Mouse (Mus musculus) liver, embryonic 13.5 days (tissue): ENCODE measurements around the gene Aunip. TPM values are rescaled to one million over a fixed set of nuclear protein-coding genes. Genes with fewer than 3 reads are reported as not detected.

Experiments
- ATAC-seq: fragments of 200-750 bp; cut with Nextera tagmentation; 2 replicates; pipeline ENCODE4 v1.8.0; 2017; ENCODE audit warnings: low read depth, mild to moderate bottlenecking, moderate number of reproducible peaks, moderate library complexity
- DNase-seq: peaks from one replicate; pipeline ENCODE4 v3.0.0; 2022
- H3K27ac ChIP-seq: fragments of 300-500 bp; sonication (generic); 2 replicates; pipeline ENCODE4 v1.5.1; 2015; ENCODE audit warnings: moderate library complexity, mild to moderate bottlenecking, inconsistent platforms
- H3K27me3 ChIP-seq: fragments of 300-500 bp; sonication (generic); 2 replicates; pipeline ENCODE4 v1.6.1; 2015; ENCODE audit warnings: mild to moderate bottlenecking, inconsistent platforms
- H3K36me3 ChIP-seq: fragments of 300-500 bp; sonication (generic); 2 replicates; pipeline ENCODE4 v1.6.1; 2015; ENCODE audit warnings: mild to moderate bottlenecking, inconsistent platforms
- H3K4me1 ChIP-seq: fragments of 300-500 bp; sonication (generic); replicated peaks from 2 replicates; pipeline ENCODE4 v1.6.1; 2015; ENCODE audit warnings: inconsistent platforms
- H3K4me2 ChIP-seq: fragments of 300-500 bp; sonication (generic); 2 replicates; pipeline ENCODE4 v1.6.1; 2015; ENCODE audit warnings: inconsistent platforms, mild to moderate bottlenecking, moderate library complexity
- H3K4me3 ChIP-seq: fragments of 300-500 bp; sonication (generic); replicated peaks from 2 replicates; pipeline ENCODE4 v1.5.1; 2015; ENCODE audit warnings: mild to moderate bottlenecking, inconsistent platforms
- H3K9ac ChIP-seq: fragments of 300-500 bp; sonication (generic); 2 replicates; pipeline ENCODE4 v1.6.1; 2015; ENCODE audit warnings: mild to moderate bottlenecking, inconsistent platforms
- H3K9me3 ChIP-seq: fragments of 300-500 bp; sonication (generic); replicated peaks from 2 replicates; pipeline ENCODE4 v1.6.1; 2016; ENCODE audit warnings: inconsistent platforms
- WGBS: fragments of 180-500 bp; shearing (Covaris S2); methylation state at CpG from one replicate; pipeline ENCODE4 v1.1.7; 2015; ENCODE audit not compliant: insufficient replicate concordance; 5-methylcytosine and 5-hydroxymethylcytosine counted together
- polyA plus RNA-seq: library from polyadenylated mRNA; unstranded; fragments of >200 nt; fragmentation: Nextera tagmentation; extraction: Ambion mirVana; gene quantifications from 2 replicates; pipeline ENCODE4 v1.2.1, GENCODE M21; 2015

Gene Aunip
- polyA plus RNA-seq, 1 experiment from 2014 or later = 25.4 TPM

- Histone ChIP-seq H3K27me3 (no peaks in the 10 kb centered on the region), H3K9me3 (no peaks in the 10 kb centered on the region), H3K27ac (no peak overlapping the region), H3K4me1 (peaks cover 24% of the 10 kb centered on the region), H3K4me3 (no peak overlapping the region), H3K9ac (no peak overlapping the region), H3K4me2 (no peak overlapping the region), H3K36me3 (peaks cover 64% of the 10 kb centered on the region)
- ATAC-seq (no peak), DNase-seq (no peak)
- 85% methylated on average over 4 of the region's 4 CpGs for WGBS
Observed at GRCm38 (mm10) chr4:134473764-134474163, 37.0 kb upstream of the Aunip start.

DNA sequence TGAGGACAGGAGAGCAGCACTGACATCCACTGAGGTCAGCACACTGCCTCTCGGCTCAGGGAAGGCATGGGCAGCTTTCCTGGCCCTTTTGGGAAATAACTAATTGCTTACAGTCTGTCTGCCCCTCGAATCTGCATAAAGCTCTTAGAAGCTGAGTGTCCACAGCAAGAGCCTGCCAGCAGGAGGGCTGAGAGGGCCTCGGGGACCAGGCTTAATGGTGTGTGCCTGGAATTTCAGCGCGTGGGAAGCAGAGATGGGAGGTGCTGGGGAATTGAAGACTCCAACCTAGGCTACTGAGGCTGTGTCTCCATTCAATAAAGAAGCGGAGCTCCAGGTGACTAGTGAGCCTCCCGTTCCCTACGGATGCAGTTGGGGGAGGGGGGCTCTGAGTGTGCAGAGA lies 36.6 kb upstream of the Aunip start:
- Histone ChIP-seq H3K9ac (no peak overlapping the region), H3K9me3 (no peaks in the 10 kb centered on the region), H3K27ac (no peak overlapping the region), H3K4me3 (no peak overlapping the region), H3K4me1 (peaks cover 23% of the 10 kb centered on the region), H3K36me3 (peaks cover 64% of the 10 kb centered on the region), H3K4me2 (no peak overlapping the region), H3K27me3 (no peaks in the 10 kb centered on the region)
- ATAC-seq (no peak), DNase-seq (no peak)
- 80% methylated on average over 8 of the region's 8 CpGs for WGBS

DNA sequence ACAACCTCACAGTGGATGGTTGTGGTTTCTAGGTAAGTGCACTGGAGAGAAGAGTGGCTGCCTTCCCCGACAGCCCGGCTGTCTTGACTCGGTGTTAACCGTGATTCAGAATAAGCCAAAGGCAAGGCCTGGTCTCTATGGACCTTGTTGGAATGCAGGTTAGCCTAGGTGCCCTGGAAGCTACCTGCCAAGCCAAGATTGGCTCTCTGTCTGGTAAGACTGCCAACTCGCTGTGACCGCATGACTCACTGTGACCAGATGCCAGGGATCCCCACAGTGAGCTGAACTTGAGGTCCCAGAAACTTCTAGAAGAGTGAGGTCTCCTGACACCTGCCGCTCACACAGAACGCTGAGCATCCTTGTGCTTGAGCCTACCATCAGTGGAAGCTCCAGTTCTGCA lies 33.9 kb upstream of the Aunip start:
- no peaks in the 10 kb centered on the region for H3K9me3 ChIP-seq
- peaks cover 5% of the 10 kb centered on the region; the same call in 1 of the 2 replicates for H3K27me3 ChIP-seq
- H3K36me3 ChIP-seq = peaks cover 45% of the 10 kb centered on the region
- no peak overlapping the region for H3K4me2 ChIP-seq
- H3K4me3 ChIP-seq = no peak overlapping the region
- WGBS = 89% methylated on average over 8 of the region's 8 CpGs
- no peak overlapping the region for H3K27ac ChIP-seq
- DNase-seq (no peak), ATAC-seq (no peak)
- peaks cover 9% of the 10 kb centered on the region; the same call in 1 of the 2 replicates for H3K4me1 ChIP-seq
- H3K9ac ChIP-seq = no peak overlapping the region

DNA sequence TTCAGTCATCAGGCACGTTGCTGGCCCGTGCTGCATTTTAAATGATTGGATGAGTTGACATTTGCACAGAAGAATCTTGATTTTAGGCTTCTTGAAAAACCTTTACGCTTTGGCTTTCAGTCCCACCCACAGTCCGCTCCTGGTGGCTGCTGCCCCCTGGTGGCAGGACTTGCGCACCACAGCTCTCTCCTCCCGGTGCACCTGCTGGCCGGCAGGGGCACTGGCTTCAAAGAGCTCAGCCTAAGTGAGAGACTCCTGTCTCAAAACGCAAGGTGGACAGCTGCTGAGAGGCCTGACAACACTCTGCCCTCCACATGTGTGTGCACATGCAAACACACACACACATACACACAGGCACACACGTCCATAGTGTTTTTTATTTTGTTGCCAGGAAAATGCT lies 32.8 kb upstream of the Aunip start:
- Histone ChIP-seq H3K4me1 (peaks cover 7% of the 10 kb centered on the region; the same call in 1 of the 2 replicates), H3K36me3 (peaks cover 33% of the 10 kb centered on the region), H3K9ac (no peak overlapping the region), H3K4me3 (no peak overlapping the region), H3K4me2 (0 out of 2 replicates have a peak overlapping the region, but pooled peaks have one; percentile 12), H3K27ac (no peak overlapping the region), H3K9me3 (no peaks in the 10 kb centered on the region), H3K27me3 (peaks cover 11% of the 10 kb centered on the region)
- WGBS = 5% methylated on average over 9 of the region's 9 CpGs
- peak; percentile 81 for DNase-seq
- ATAC-seq = peak; percentile 54

DNA sequence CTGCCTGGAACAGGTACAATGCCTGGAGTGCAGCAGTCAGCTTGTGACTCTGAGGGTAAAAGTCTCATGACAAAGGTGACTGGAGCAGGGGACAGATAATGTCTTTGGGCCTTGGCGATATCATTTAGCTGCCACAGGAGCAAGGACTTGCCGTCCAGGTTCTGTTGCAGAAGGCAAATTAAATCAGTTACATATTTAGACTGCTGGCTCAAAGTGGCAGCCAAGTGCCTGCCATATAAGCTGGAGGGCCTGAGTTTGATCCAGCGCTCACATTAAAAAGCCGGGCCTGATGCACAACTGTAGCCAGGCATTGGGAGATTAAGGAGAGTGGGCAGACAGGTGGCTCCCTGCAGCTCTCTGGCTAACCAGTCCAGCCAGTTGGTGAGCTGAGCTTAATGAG lies 31.0 kb upstream of the Aunip start:
- Histone ChIP-seq H3K27me3 (peaks cover 21% of the 10 kb centered on the region), H3K9me3 (no peaks in the 10 kb centered on the region), H3K36me3 (peaks cover 19% of the 10 kb centered on the region), H3K27ac (no peak overlapping the region), H3K4me2 (no peak overlapping the region), H3K4me1 (peaks cover 7% of the 10 kb centered on the region; the same call in 1 of the 2 replicates), H3K9ac (no peak overlapping the region), H3K4me3 (no peak overlapping the region)
- DNase-seq (no peak), ATAC-seq (no peak)
- WGBS = 72% methylated on average over 4 of the region's 4 CpGs

DNA sequence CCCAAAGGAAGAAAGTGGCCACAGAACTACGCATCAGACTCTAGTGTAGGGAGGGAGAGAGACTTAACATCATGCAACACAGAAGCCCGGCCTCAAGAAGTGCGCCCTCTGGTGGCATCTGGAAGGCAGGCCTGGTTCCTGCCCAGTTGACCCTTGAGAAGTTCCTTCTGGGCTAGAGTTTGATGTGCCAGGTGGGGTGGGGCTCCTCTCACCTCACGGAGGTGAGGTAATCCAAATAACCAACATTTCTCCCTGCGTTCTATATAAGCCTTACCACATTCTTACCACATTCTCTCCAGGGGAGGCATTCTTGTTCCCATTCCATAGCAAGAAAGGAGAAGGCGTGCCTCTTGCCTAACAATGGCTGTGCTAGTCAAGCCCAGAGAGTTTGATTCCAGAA lies 29.9 kb upstream of the Aunip start:
- ATAC-seq = no peak; the same call in 1 of the 2 replicates
- Histone ChIP-seq H3K4me2 (no peak overlapping the region), H3K36me3 (peaks cover 9% of the 10 kb centered on the region), H3K27ac (no peak overlapping the region), H3K4me3 (no peak overlapping the region), H3K27me3 (peaks cover 21% of the 10 kb centered on the region), H3K9ac (no peak overlapping the region), H3K9me3 (no peaks in the 10 kb centered on the region), H3K4me1 (peaks cover 9% of the 10 kb centered on the region; the same call in 1 of the 2 replicates)
- DNase-seq = peak; percentile 49
- 15% methylated on average over 6 of the region's 6 CpGs for WGBS

- ATAC-seq = no peak
- Histone ChIP-seq H3K4me2 (no peak overlapping the region), H3K4me1 (peaks cover 9% of the 10 kb centered on the region; the same call in 1 of the 2 replicates), H3K27me3 (peaks cover 21% of the 10 kb centered on the region), H3K27ac (no peak overlapping the region; the same call in 1 of the 2 replicates), H3K9ac (no peak overlapping the region), H3K36me3 (peaks cover 5% of the 10 kb centered on the region), H3K4me3 (no peak overlapping the region), H3K9me3 (no peaks in the 10 kb centered on the region)
- DNase-seq = no peak
- WGBS = 42% methylated on average over 6 of the region's 6 CpGs
Observed at GRCm38 (mm10) chr4:134481270-134481669, 29.5 kb upstream of the Aunip start.

- H3K36me3 ChIP-seq = no peaks in the 10 kb centered on the region
- H3K4me1 ChIP-seq = peaks cover 9% of the 10 kb centered on the region; the same call in 1 of the 2 replicates
- peaks cover 21% of the 10 kb centered on the region for H3K27me3 ChIP-seq
- no peak for DNase-seq
- no peak overlapping the region for H3K4me2 ChIP-seq
- H3K9me3 ChIP-seq = no peaks in the 10 kb centered on the region
- ATAC-seq = no peak
- no peak overlapping the region for H3K4me3 ChIP-seq
- WGBS = 61% methylated on average over 8 of the region's 8 CpGs
- H3K27ac ChIP-seq = no peak overlapping the region
- no peak overlapping the region for H3K9ac ChIP-seq
Observed at GRCm38 (mm10) chr4:134482442-134482841, 28.4 kb upstream of the Aunip start.

- no peaks in the 10 kb centered on the region for H3K36me3 ChIP-seq
- peaks cover 6% of the 10 kb centered on the region; the same call in 1 of the 2 replicates for H3K4me1 ChIP-seq
- no peak overlapping the region for H3K4me3 ChIP-seq
- DNase-seq (no peak), ATAC-seq (no peak)
- no peak overlapping the region for H3K9ac ChIP-seq
- no peaks in the 10 kb centered on the region for H3K9me3 ChIP-seq
- no peak overlapping the region for H3K27ac ChIP-seq
- peaks cover 21% of the 10 kb centered on the region for H3K27me3 ChIP-seq
- WGBS = 63% methylated on average over 6 of the region's 6 CpGs
- H3K4me2 ChIP-seq = no peak overlapping the region
Observed at GRCm38 (mm10) chr4:134483078-134483688, 27.6 kb upstream of the Aunip start.

DNA sequence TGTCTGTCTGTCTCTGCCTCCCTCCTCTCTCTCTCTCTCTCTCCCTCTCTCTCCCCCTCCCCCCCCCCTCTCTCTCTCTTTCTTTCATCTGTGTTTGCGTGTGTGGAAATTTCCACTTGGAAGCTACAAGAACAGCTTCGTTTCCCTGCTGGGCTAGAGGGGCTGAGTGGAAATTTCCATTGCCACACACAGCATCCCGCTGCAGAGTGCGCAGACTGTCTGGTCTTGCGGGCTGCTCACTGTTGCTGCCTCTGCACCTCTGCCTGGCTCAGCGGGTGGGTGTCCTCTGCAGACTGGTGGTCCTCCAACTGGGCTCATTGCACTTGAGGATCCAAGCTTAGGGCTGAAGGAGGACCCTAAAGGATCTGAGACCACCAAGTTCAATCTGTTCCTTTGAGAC lies 27.1 kb upstream of the Aunip start:
- peaks cover 6% of the 10 kb centered on the region; the same call in 1 of the 2 replicates for H3K4me1 ChIP-seq
- no peak overlapping the region for H3K27ac ChIP-seq
- H3K4me2 ChIP-seq = no peak overlapping the region
- DNase-seq (no peak), ATAC-seq (no peak)
- H3K36me3 ChIP-seq = no peaks in the 10 kb centered on the region
- H3K27me3 ChIP-seq = peaks cover 21% of the 10 kb centered on the region
- no peak overlapping the region for H3K4me3 ChIP-seq
- WGBS = 52% methylated on average over 6 of the region's 6 CpGs
- H3K9me3 ChIP-seq = no peaks in the 10 kb centered on the region
- H3K9ac ChIP-seq = no peak overlapping the region

DNA sequence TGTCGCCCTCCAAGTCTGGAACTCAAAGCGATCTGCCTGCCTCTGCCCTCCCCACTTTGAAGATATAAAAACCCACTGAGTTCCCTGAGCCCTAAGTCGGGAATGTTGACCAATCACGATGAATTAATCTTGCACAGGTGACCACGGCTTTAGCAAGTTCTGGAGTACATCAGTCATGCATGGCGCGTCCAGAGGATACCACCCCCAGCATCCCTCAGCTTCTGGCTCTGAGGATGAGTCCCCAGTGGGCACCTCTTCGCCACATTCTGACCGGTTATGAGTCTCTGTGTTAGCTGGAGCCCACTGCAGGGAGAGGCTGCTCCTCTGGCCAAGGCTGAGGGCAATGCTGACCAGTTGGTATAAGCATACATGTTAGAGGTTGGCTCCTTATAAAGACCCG lies 26.6 kb upstream of the Aunip start:
- H3K4me2 ChIP-seq = no peak overlapping the region
- no peak for DNase-seq
- peaks cover 21% of the 10 kb centered on the region for H3K27me3 ChIP-seq
- no peaks in the 10 kb centered on the region for H3K9me3 ChIP-seq
- WGBS = 66% methylated on average over 10 of the region's 10 CpGs
- no peaks in the 10 kb centered on the region for H3K36me3 ChIP-seq
- ATAC-seq = no peak
- H3K9ac ChIP-seq = no peak overlapping the region
- peaks cover 8% of the 10 kb centered on the region for H3K4me1 ChIP-seq
- H3K27ac ChIP-seq = no peak overlapping the region
- no peak overlapping the region for H3K4me3 ChIP-seq
